Mouse (Mus musculus): ENCODE results near the gene Zan. TPM values are rescaled to one million over a fixed set of nuclear protein-coding genes. Genes with fewer than 3 reads are reported as not detected.

The Zan gene
- polyA plus RNA-seq, 1 experiment from 2014 or later: 0.04 TPM

DNA sequence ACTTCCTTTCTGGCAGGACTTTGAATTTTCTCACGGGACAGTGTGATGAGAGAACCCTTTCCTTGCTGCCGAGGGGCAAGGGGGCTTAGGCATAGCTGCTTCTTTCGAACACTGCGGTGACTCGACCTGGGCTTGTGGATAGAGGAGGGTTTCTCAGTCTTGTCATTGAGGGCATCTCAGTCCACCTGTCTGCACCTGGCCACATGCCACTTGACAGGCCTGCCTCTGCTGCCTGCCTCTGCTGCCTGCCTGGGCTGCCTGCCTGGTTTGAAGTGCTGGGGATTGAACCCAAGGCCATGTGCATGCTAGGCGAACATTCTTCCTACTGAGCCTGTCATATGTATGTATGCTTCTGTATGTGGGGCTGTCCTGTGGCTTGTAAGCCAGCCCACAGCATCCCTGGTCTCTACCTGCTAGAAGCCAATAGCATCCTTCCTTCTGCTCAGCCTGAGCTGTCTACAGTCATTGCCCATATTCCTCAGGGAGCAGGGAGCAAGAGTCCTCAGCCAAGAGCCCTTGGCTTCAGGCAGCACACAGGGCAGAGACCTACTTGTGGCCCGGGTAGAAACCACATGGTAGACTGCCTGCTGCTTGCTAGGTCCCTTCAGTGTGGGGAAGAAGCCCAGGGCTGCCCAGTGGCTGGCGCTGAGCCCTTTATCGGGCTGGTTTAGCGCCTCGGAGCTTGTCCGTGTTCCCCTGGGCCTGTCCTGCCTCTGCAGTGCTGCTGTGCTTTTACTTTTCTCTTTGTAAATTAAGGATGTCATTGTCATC, 37.3 kb upstream of the Zan start:
- no peak for ATAC-seq (ENCODE audit: extremely low read depth, insufficient number of reproducible peaks, low FRiP score, low TSS enrichment)
- Histone ChIP-seq H3K9ac (peak overlapping the region; percentile 37), H3K27me3 (replicated peaks) (no peaks in the 10 kb centered on the region), H3K9me3 (no peaks in the 10 kb centered on the region), H3K4me2 (no peak overlapping the region), H3K36me3 (peaks cover 30% of the 10 kb centered on the region), H3K4me3 (no peak overlapping the region), H3K4me1 (peaks cover 45% of the 10 kb centered on the region), H3K27ac (replicated peaks) (no peak overlapping the region)
- 83% methylated on average over 12 of the region's 12 CpGs for WGBS

DNA sequence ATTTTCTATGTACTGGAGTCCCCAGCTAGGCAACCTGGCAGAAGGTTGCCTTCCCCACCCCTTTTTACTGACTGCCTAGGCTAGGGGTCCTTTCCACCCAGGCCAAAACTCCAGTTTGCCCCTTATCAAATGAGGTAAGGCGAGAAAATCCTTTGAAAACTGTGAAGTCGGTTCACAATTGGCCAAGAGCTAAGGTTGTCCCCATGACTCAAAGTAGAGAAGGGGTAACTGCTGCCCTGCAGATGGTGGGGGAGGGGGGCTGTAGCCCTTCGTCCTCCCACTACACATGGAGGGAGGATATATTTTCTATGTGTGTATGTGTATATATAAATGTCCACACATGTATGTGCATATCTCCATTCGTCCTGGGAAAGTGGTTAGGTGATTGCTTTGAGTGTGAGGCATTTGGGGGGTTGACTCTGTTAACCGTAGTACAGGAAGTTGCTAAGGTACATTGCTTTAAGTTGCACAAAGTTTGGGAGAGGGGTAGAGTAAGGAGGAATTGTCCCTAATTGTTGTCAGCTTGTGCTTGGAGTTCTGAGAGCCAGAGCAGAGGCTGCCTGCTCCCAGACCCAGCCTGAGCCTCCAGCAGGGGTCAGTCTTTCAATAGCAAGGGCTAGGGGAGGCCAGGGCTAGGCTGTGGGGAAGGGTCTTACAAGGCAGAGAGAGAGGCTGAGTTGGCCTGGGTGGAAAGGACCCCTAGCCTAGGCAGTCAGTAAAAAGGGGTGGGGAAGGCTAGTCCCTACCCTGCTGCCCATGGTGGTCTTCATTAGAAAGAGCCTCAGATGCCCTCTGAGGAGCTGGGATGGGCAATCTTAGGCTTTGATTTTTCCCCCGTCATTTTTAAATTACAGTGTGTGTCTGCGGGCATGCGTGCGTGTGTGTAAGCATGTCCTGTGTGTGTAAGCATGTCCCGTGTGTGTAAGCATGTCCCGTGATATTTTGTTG, 36.3 kb upstream of the Zan start:
- H3K36me3 ChIP-seq: peaks cover 22% of the 10 kb centered on the region
- H3K4me2 ChIP-seq: no peak overlapping the region; the same call in none of the 2 replicates
- WGBS: 74% methylated on average over 11 of the region's 11 CpGs
- no peaks in the 10 kb centered on the region for H3K9me3 ChIP-seq
- no peaks in the 10 kb centered on the region for H3K27me3 ChIP-seq (replicated peaks)
- peaks cover 45% of the 10 kb centered on the region for H3K4me1 ChIP-seq
- no peak overlapping the region for H3K4me3 ChIP-seq
- H3K9ac ChIP-seq: peak overlapping the region; percentile 100
- ATAC-seq (ENCODE audit: extremely low read depth, insufficient number of reproducible peaks, low FRiP score, low TSS enrichment): no peak
- H3K27ac ChIP-seq (replicated peaks): no peak overlapping the region

DNA sequence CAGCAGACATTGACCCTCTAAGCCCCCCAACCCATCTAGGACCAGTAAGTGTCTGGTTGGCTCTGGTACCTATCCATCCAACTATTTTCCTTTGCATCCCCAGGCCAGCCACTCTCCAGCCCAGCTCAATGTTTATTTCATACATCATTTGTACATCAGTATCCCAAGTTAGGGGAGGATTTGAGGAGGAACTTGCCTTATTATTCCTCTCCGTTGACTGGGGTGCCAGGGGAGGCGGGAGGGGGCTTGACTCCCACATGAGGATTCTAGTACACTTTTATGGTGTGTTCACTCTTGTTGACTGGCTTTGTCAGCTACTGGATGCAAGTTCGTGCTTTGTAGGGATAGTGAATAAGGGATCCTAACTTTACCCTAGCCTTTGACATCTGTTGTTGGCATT, 34.8 kb upstream of the Zan start:
- peak overlapping the region; percentile 88 for H3K4me3 ChIP-seq
- no peak overlapping the region for H3K27ac ChIP-seq (replicated peaks)
- no peaks in the 10 kb centered on the region for H3K27me3 ChIP-seq (replicated peaks)
- peaks cover 45% of the 10 kb centered on the region for H3K4me1 ChIP-seq
- H3K9me3 ChIP-seq: no peaks in the 10 kb centered on the region
- H3K9ac ChIP-seq: peak overlapping the region; percentile 100
- WGBS: 77% methylated on average over 3 of the region's 3 CpGs
- H3K36me3 ChIP-seq: peaks cover 12% of the 10 kb centered on the region
- no peak for ATAC-seq (ENCODE audit: extremely low read depth, insufficient number of reproducible peaks, low FRiP score, low TSS enrichment)
- peak overlapping the region; percentile 93 for H3K4me2 ChIP-seq

DNA sequence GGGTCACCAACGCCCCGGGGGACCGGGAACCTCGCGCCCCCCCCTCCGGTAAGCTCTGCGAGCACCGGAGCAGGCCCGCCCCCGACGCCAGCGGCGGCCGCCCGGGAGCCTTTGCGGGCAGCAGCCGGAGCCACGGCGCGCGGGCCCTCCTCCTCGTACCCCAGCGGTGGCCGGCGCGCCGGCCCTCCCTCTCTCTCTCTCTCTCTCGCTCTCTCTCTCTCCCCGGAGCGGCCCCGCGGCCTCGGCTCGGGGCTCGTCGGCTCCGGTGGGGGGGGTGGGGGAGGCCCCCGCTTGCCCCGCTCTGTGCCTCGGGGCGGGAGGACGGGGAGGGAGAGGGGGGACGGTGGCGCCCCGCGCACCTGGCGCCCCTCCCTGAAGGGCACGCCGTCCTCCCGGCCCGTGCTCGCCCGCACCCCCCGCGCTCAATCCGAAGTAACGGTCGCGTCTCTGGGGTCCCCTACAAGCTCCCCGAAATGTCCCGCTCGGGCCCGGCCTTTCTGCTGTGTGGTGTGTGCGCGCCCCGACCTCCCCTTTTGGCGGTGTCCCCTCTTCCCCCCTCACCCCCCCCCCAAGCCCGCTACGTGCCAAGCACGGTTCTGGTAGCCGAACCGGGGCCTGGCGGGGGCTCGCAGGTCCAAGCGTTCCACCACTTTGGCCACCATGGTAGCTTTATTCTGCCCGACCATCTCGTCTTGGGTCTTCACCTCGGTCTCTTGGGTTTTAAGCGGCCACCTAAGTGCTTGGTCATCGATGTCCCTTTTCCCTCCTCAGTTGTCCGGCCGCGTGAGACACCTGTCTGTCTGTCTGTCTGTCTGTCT, 33.9 kb upstream of the Zan start:
- H3K4me3 ChIP-seq: peak overlapping the region; percentile 88
- H3K9me3 ChIP-seq: no peaks in the 10 kb centered on the region
- H3K9ac ChIP-seq: peak overlapping the region; percentile 100
- H3K36me3 ChIP-seq: peaks cover 12% of the 10 kb centered on the region
- H3K27me3 ChIP-seq (replicated peaks): no peaks in the 10 kb centered on the region
- H3K27ac ChIP-seq (replicated peaks): peak overlapping the region; percentile 84
- peak; percentile 52 for ATAC-seq (ENCODE audit: extremely low read depth, insufficient number of reproducible peaks, low FRiP score, low TSS enrichment)
- H3K4me1 ChIP-seq: peaks cover 42% of the 10 kb centered on the region
- H3K4me2 ChIP-seq: peak overlapping the region; percentile 93
- WGBS: 2% methylated on average over 18 of the region's 83 CpGs

DNA sequence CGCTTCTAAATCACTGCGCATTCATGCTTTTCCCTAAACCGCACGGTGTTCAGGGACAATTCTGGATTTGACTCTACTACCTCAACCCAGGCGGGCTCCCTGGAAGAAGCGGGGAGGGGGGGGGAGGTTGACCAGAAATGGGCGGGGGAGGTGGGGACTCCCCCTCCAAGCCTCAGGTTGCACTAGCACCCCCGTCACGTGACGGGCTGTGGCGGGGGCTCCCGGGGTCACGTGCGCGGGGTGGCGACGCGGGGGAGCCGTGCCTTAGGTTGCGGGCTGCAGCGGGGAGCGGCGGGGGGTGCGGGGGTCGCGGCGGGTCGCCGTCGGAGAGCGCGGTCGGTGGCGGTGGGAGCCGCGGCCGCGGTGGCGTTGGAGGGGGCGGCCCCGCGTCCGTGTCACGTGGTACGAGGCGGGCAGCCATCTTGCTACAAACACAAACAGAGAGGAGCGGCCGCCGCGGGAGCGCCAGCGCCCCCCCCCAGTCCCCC, 33.2 kb upstream of the Zan start:
- Histone ChIP-seq H3K4me3 (peak overlapping the region; percentile 88), H3K4me2 (peak overlapping the region; percentile 93), H3K9ac (peak overlapping the region; percentile 100), H3K9me3 (no peaks in the 10 kb centered on the region), H3K4me1 (peaks cover 42% of the 10 kb centered on the region), H3K36me3 (peaks cover 12% of the 10 kb centered on the region), H3K27me3 (replicated peaks) (no peaks in the 10 kb centered on the region), H3K27ac (replicated peaks) (peak overlapping the region; percentile 84)
- WGBS: 2% methylated on average over 32 of the region's 52 CpGs
- ATAC-seq (ENCODE audit: extremely low read depth, insufficient number of reproducible peaks, low FRiP score, low TSS enrichment): peak; percentile 64

DNA sequence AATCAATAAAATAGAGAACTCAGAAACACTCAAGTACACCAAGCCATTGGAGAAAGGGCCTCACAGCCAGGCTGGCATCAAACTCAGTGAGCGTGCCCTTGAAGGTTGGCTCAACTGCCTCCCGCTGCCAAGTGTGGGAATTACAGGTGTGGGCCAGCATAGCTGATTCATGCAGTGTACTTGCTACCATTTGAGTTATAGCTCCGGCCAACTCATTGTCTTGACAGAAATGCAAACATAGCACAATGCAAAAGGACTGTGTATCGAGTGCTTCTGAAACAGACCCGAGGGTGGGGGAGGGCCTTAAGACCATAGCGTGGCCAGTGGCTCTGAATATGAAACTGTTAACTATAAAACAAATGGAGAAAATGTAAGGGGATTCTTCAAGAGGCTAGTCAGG, 27.2 kb upstream of the Zan start:
- Histone ChIP-seq H3K4me1 (peaks cover 16% of the 10 kb centered on the region), H3K4me2 (no peak overlapping the region), H3K27me3 (replicated peaks) (no peaks in the 10 kb centered on the region), H3K9ac (no peak overlapping the region), H3K9me3 (no peaks in the 10 kb centered on the region), H3K36me3 (peaks cover 11% of the 10 kb centered on the region), H3K27ac (replicated peaks) (no peak overlapping the region), H3K4me3 (no peak overlapping the region)
- WGBS: 81% methylated on average over 6 of the region's 6 CpGs
- ATAC-seq (ENCODE audit: extremely low read depth, insufficient number of reproducible peaks, low FRiP score, low TSS enrichment): no peak

DNA sequence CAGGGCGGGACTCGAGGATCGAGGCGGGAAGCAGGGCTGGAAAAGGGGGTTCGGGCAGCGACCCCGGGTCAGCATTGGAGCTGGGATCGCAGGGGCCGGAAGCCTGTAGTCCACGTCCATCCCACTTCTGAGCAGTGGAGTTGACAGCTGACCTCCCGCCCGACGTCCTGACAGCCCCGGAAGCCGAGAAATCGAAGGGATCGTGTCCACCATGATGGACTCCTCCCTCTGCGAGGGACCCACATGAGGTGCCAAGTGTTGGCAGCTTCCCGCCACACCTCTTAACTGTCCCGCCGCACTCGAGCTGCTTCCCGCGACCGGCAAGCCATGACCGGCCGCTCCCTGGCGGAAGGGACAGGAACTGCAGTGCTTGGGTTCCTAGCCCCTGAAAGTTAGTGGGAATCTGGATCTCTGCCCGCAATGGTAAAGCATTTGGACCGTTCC, 25.8 kb upstream of the Zan start:
- ATAC-seq (ENCODE audit: extremely low read depth, insufficient number of reproducible peaks, low FRiP score, low TSS enrichment): peak; percentile 75
- H3K4me2 ChIP-seq: peak overlapping the region; percentile 80
- H3K9ac ChIP-seq: peak overlapping the region; percentile 82
- no peaks in the 10 kb centered on the region for H3K9me3 ChIP-seq
- peaks cover 16% of the 10 kb centered on the region for H3K4me1 ChIP-seq
- WGBS: under 1% methylated on average over 30 of the region's 30 CpGs
- peak overlapping the region; percentile 97 for H3K27ac ChIP-seq (replicated peaks)
- peaks cover 11% of the 10 kb centered on the region for H3K36me3 ChIP-seq
- H3K4me3 ChIP-seq: peak overlapping the region; percentile 72
- H3K27me3 ChIP-seq (replicated peaks): no peaks in the 10 kb centered on the region

DNA sequence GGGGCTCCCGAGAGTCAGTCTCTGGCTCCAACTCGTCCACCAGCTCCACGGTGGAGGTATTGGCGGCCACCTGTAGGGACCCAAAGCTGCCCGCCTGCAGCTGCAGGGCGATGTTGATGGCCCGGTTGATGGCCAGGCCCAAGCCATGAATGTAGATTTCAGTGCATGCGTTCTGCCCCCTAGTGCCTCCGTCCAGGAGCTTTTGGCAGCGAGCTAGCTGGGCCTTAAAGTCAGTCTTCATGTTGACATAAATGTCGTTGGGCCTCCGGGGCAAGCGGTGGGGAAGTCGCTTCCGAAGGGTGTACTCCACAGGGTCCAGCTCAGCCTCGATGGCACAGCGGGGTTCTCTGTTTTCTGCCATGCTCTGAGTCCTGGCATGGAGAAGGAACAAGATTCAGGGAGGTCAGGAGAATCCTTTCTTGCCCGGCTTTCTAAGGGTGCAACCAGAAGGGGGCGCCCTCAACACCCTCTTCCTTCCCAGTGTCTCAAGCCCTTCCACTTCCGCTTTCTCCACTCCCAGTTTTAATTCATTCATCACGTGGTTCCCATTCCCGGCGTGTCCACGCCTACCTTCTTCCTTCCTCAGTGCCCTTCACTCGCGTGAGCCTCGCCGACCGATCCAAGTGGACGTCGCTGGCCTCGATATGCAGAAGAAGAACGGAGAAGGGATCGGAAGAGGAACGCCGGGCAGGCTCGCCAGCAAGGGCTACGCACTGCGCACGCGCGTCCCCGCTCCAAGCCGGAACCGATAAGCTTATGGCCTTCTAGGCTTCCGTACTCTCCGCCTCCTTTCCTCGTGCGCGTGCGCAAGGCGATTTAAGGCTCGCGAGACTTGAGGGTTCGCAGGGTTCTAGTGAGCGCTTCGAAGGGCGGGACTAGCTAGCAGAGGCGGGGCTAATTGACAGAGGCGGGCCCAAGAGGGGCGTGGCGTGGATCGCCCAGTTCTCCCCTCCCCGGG, 25.1 kb upstream of the Zan start, which contains the start of gene Pop7:
Gene Pop7 (minus strand): TSS at position 810 of the 958 bp plus-strand sequence.
- 2% methylated on average over 64 of the region's 64 CpGs for WGBS
- Histone ChIP-seq H3K36me3 (peaks cover 11% of the 10 kb centered on the region), H3K9me3 (no peaks in the 10 kb centered on the region), H3K27me3 (replicated peaks) (0 out of 2 replicates have a peak, but pooled peaks cover under 1% of the 10 kb centered on the region), H3K4me3 (peak within 1 kb of the TSS; percentile 72), H3K9ac (peak within 1 kb of the TSS; percentile 88), H3K4me2 (peak within 1 kb of the TSS; percentile 80), H3K27ac (replicated peaks) (peak within 1 kb of the TSS; percentile 97), H3K4me1 (peaks cover 16% of the 10 kb centered on the region)
- peak; percentile 98 for ATAC-seq (ENCODE audit: extremely low read depth, insufficient number of reproducible peaks, low FRiP score, low TSS enrichment)

DNA sequence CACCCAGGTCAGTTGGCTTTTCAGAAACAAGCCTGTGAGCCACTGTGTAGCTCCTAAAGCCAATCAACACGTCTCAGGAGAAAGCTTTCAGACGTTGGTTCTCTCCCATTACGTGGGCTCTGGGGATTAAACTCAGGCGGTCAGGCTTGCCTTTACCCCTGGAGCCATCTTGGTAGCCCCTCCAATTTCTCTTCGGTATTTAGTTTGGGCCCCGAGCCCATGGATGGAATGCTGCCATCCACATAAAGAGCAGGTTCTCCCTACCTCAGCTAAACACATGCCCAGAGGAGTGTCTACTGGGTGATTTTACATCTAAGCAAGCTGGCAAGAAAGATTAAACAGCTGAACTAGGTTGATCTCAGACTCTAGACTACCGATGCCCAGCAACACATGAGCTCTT, 23.3 kb upstream of the Zan start:
- Histone ChIP-seq H3K27ac (replicated peaks) (no peak overlapping the region), H3K27me3 (replicated peaks) (0 out of 2 replicates have a peak, but pooled peaks cover 3% of the 10 kb centered on the region), H3K36me3 (peaks cover 11% of the 10 kb centered on the region), H3K9me3 (no peaks in the 10 kb centered on the region), H3K4me3 (no peak overlapping the region), H3K4me1 (peaks cover 16% of the 10 kb centered on the region), H3K9ac (no peak overlapping the region), H3K4me2 (no peak overlapping the region)
- 85% methylated on average over 7 of the region's 7 CpGs for WGBS
- no peak for ATAC-seq (ENCODE audit: extremely low read depth, insufficient number of reproducible peaks, low FRiP score, low TSS enrichment)

DNA sequence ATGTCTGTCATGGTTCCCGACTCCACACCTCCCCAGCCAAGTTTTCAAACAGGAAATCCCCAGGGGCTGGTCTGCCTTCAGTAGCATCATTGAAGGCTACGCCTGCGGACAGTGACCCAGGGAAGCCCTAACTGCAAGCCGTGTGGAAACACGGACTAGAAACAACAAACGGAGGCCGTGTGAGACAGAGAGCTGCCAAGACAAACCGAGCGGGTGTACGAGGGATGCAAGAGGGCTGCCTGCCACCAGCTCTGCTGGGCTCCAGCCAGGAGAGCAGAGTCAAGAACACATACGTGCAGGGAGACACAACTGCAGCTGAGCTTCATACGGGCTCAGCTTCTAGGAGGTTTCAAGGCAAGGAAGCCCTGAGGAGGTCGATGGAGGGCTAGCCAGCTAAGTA, 17.0 kb upstream of the Zan start:
- Histone ChIP-seq H3K9ac (no peak overlapping the region), H3K27ac (replicated peaks) (0 out of 2 replicates have a peak overlapping the region, but pooled peaks have one; percentile 12)
- no peak for ATAC-seq (ENCODE audit: extremely low read depth, insufficient number of reproducible peaks, low FRiP score, low TSS enrichment)

More for the DNA sequence above, 17.0 kb upstream of the Zan start:
- H3K27me3 ChIP-seq (replicated peaks): 0 out of 2 replicates have a peak, but pooled peaks cover 6% of the 10 kb centered on the region
- 60% methylated on average over 13 of the region's 13 CpGs for WGBS
- no peaks in the 10 kb centered on the region for H3K36me3 ChIP-seq
- H3K9me3 ChIP-seq: no peaks in the 10 kb centered on the region
- H3K4me2 ChIP-seq: no peak overlapping the region
- no peak overlapping the region for H3K4me3 ChIP-seq
- no peaks in the 10 kb centered on the region for H3K4me1 ChIP-seq
